Mouse (Mus musculus): ENCODE data around the gene Svop. TPM values are rescaled to one million over a fixed set of nuclear protein-coding genes. Genes with fewer than 3 reads are reported as not detected.

Gene Svop
- polyA plus RNA-seq, 1 experiment from 2014 or later = 3.3 TPM

- DNase-seq (ENCODE audit: low spot score) = no peak
- WGBS = 81% methylated on average over 4 of the region's 4 CpGs
- Histone ChIP-seq H3K9ac (replicated peaks; ENCODE audit: low read length) (no peak overlapping the region), H3K9me3 (replicated peaks; ENCODE audit: control insufficient read depth, low read length) (no peaks in the 10 kb centered on the region), H3K4me3 (ENCODE audit: low read depth, low read length) (no peak overlapping the region), H3K36me3 (replicated peaks; ENCODE audit: control insufficient read depth, insufficient read depth, low read depth, low read length) (peaks cover 2% of the 10 kb centered on the region), H3K4me2 (ENCODE audit: low read depth, low read length) (no peak overlapping the region), H3K27me3 (ENCODE audit: control insufficient read depth, insufficient read depth, low read length) (no peaks in the 10 kb centered on the region), H3K27ac (replicated peaks; ENCODE audit: low read depth, low read length) (no peak overlapping the region), H3K4me1 (ENCODE audit: control insufficient read depth, insufficient read depth, low read length) (no peaks in the 10 kb centered on the region)
- no peak for ATAC-seq (replicated peaks; ENCODE audit: insufficient number of reproducible peaks, low FRiP score, low TSS enrichment, low read depth)
Measured at GRCm38 (mm10) chr5:114119806-114120205, 28.4 kb upstream of the Svop start.

GRCm38 (mm10) chr5:114116586-114116985 lies 25.2 kb upstream of the Svop start:
- H3K36me3 ChIP-seq (replicated peaks; ENCODE audit: control insufficient read depth, insufficient read depth, low read depth, low read length) = no peaks in the 10 kb centered on the region; the same call in 1 of the 2 replicates
- no peaks in the 10 kb centered on the region for H3K9me3 ChIP-seq (replicated peaks; ENCODE audit: control insufficient read depth, low read length)
- 87% methylated on average over 7 of the region's 7 CpGs for whole genome bisulfite sequencing
- H3K4me1 ChIP-seq (ENCODE audit: control insufficient read depth, insufficient read depth, low read length) = no peaks in the 10 kb centered on the region
- H3K4me3 ChIP-seq (ENCODE audit: low read depth, low read length) = no peak overlapping the region
- no peak overlapping the region for H3K4me2 ChIP-seq (ENCODE audit: low read depth, low read length)
- DNase-seq (ENCODE audit: low spot score) (no peak), ATAC-seq (replicated peaks; ENCODE audit: insufficient number of reproducible peaks, low FRiP score, low TSS enrichment, low read depth) (no peak)
- H3K27me3 ChIP-seq (ENCODE audit: control insufficient read depth, insufficient read depth, low read length) = no peaks in the 10 kb centered on the region
- H3K27ac ChIP-seq (replicated peaks; ENCODE audit: low read depth, low read length) = no peak overlapping the region
- no peak overlapping the region for H3K9ac ChIP-seq (replicated peaks; ENCODE audit: low read length)

- ATAC-seq (replicated peaks; ENCODE audit: insufficient number of reproducible peaks, low FRiP score, low TSS enrichment, low read depth) (no peak), DNase-seq (ENCODE audit: low spot score) (no peak)
- H3K4me3 ChIP-seq (ENCODE audit: low read depth, low read length) = no peak overlapping the region
- H3K36me3 ChIP-seq (replicated peaks; ENCODE audit: control insufficient read depth, insufficient read depth, low read depth, low read length) = no peaks in the 10 kb centered on the region; the same call in 1 of the 2 replicates
- 84% methylated on average over 5 of the region's 5 CpGs for WGBS
- H3K4me2 ChIP-seq (ENCODE audit: low read depth, low read length) = no peak overlapping the region
- no peaks in the 10 kb centered on the region for H3K9me3 ChIP-seq (replicated peaks; ENCODE audit: control insufficient read depth, low read length)
- no peak overlapping the region for H3K27ac ChIP-seq (replicated peaks; ENCODE audit: low read depth, low read length)
- H3K4me1 ChIP-seq (ENCODE audit: control insufficient read depth, insufficient read depth, low read length) = no peaks in the 10 kb centered on the region
- H3K27me3 ChIP-seq (ENCODE audit: control insufficient read depth, insufficient read depth, low read length) = no peaks in the 10 kb centered on the region
- no peak overlapping the region for H3K9ac ChIP-seq (replicated peaks; ENCODE audit: low read length)
Measured at GRCm38 (mm10) chr5:114115030-114115429, 23.7 kb upstream of the Svop start.

GRCm38 (mm10) chr5:114113334-114113733 lies 22.0 kb upstream of the Svop start:
- Histone ChIP-seq H3K27ac (replicated peaks; ENCODE audit: low read depth, low read length) (no peak overlapping the region), H3K4me1 (ENCODE audit: control insufficient read depth, insufficient read depth, low read length) (no peaks in the 10 kb centered on the region), H3K4me3 (ENCODE audit: low read depth, low read length) (no peak overlapping the region), H3K36me3 (replicated peaks; ENCODE audit: control insufficient read depth, insufficient read depth, low read depth, low read length) (peaks cover 5% of the 10 kb centered on the region), H3K9me3 (replicated peaks; ENCODE audit: control insufficient read depth, low read length) (no peaks in the 10 kb centered on the region), H3K27me3 (ENCODE audit: control insufficient read depth, insufficient read depth, low read length) (no peaks in the 10 kb centered on the region), H3K4me2 (ENCODE audit: low read depth, low read length) (no peak overlapping the region), H3K9ac (replicated peaks; ENCODE audit: low read length) (no peak overlapping the region)
- ATAC-seq (replicated peaks; ENCODE audit: insufficient number of reproducible peaks, low FRiP score, low TSS enrichment, low read depth) = no peak
- no peak for DNase-seq (ENCODE audit: low spot score)
- 78% methylated on average over 6 of the region's 6 CpGs for WGBS

- DNase-seq (ENCODE audit: low spot score) = no peak
- Histone ChIP-seq H3K4me2 (ENCODE audit: low read depth, low read length) (no peak overlapping the region), H3K36me3 (replicated peaks; ENCODE audit: control insufficient read depth, insufficient read depth, low read depth, low read length) (peaks cover 9% of the 10 kb centered on the region), H3K27me3 (ENCODE audit: control insufficient read depth, insufficient read depth, low read length) (no peaks in the 10 kb centered on the region; the same call in 1 of the 2 replicates), H3K27ac (replicated peaks; ENCODE audit: low read depth, low read length) (no peak overlapping the region), H3K4me1 (ENCODE audit: control insufficient read depth, insufficient read depth, low read length) (no peaks in the 10 kb centered on the region), H3K4me3 (ENCODE audit: low read depth, low read length) (no peak overlapping the region), H3K9ac (replicated peaks; ENCODE audit: low read length) (no peak overlapping the region), H3K9me3 (replicated peaks; ENCODE audit: control insufficient read depth, low read length) (no peaks in the 10 kb centered on the region)
- 92% methylated on average over 16 of the region's 16 CpGs for WGBS
- no peak for ATAC-seq (replicated peaks; ENCODE audit: insufficient number of reproducible peaks, low FRiP score, low TSS enrichment, low read depth)
Measured at GRCm38 (mm10) chr5:114106391-114106935, 15.1 kb upstream of the Svop start.

GRCm38 (mm10) chr5:114102807-114103206 lies 11.4 kb upstream of the Svop start:
- Histone ChIP-seq H3K27ac (replicated peaks; ENCODE audit: low read depth, low read length) (no peak overlapping the region), H3K36me3 (replicated peaks; ENCODE audit: control insufficient read depth, insufficient read depth, low read depth, low read length) (peaks cover 5% of the 10 kb centered on the region; the same call in 1 of the 2 replicates), H3K9me3 (replicated peaks; ENCODE audit: control insufficient read depth, low read length) (no peaks in the 10 kb centered on the region), H3K27me3 (ENCODE audit: control insufficient read depth, insufficient read depth, low read length) (no peaks in the 10 kb centered on the region; the same call in 1 of the 2 replicates), H3K4me1 (ENCODE audit: control insufficient read depth, insufficient read depth, low read length) (peaks cover 3% of the 10 kb centered on the region; the same call in 1 of the 2 replicates), H3K4me2 (ENCODE audit: low read depth, low read length) (no peak overlapping the region), H3K9ac (replicated peaks; ENCODE audit: low read length) (no peak overlapping the region), H3K4me3 (ENCODE audit: low read depth, low read length) (no peak overlapping the region)
- ATAC-seq (replicated peaks; ENCODE audit: insufficient number of reproducible peaks, low FRiP score, low TSS enrichment, low read depth) (no peak), DNase-seq (ENCODE audit: low spot score) (no peak)
- WGBS = 89% methylated on average over 1 of the region's 1 CpGs

GRCm38 (mm10) chr5:114101873-114102272 lies 10.5 kb upstream of the Svop start:
- Histone ChIP-seq H3K27ac (replicated peaks; ENCODE audit: low read depth, low read length) (no peak overlapping the region), H3K27me3 (ENCODE audit: control insufficient read depth, insufficient read depth, low read length) (no peaks in the 10 kb centered on the region; the same call in 1 of the 2 replicates), H3K9ac (replicated peaks; ENCODE audit: low read length) (no peak overlapping the region), H3K4me2 (ENCODE audit: low read depth, low read length) (no peak overlapping the region), H3K9me3 (replicated peaks; ENCODE audit: control insufficient read depth, low read length) (no peaks in the 10 kb centered on the region), H3K36me3 (replicated peaks; ENCODE audit: control insufficient read depth, insufficient read depth, low read depth, low read length) (peaks cover 5% of the 10 kb centered on the region; the same call in 1 of the 2 replicates), H3K4me1 (ENCODE audit: control insufficient read depth, insufficient read depth, low read length) (peaks cover 3% of the 10 kb centered on the region; the same call in 1 of the 2 replicates), H3K4me3 (ENCODE audit: low read depth, low read length) (no peak overlapping the region)
- ATAC-seq (replicated peaks; ENCODE audit: insufficient number of reproducible peaks, low FRiP score, low TSS enrichment, low read depth) = no peak
- DNase-seq (ENCODE audit: low spot score) = no peak
- 86% methylated on average over 4 of the region's 4 CpGs for WGBS

- H3K9me3 ChIP-seq (replicated peaks; ENCODE audit: control insufficient read depth, low read length) = no peaks in the 10 kb centered on the region
- no peak overlapping the region; the same call in 1 of the 2 replicates for H3K27ac ChIP-seq (replicated peaks; ENCODE audit: low read depth, low read length)
- no peaks in the 10 kb centered on the region for H3K36me3 ChIP-seq (replicated peaks; ENCODE audit: control insufficient read depth, insufficient read depth, low read depth, low read length)
- peak overlapping the region; percentile 92 for H3K4me3 ChIP-seq (ENCODE audit: low read depth, low read length)
- peaks cover 3% of the 10 kb centered on the region; the same call in 1 of the 2 replicates for H3K4me1 ChIP-seq (ENCODE audit: control insufficient read depth, insufficient read depth, low read length)
- peak overlapping the region; percentile 90 for H3K4me2 ChIP-seq (ENCODE audit: low read depth, low read length)
- no peak for DNase-seq (ENCODE audit: low spot score)
- ATAC-seq (replicated peaks; ENCODE audit: insufficient number of reproducible peaks, low FRiP score, low TSS enrichment, low read depth) = peak; percentile 58
- H3K9ac ChIP-seq (replicated peaks; ENCODE audit: low read length) = peak overlapping the region; percentile 93
- H3K27me3 ChIP-seq (ENCODE audit: control insufficient read depth, insufficient read depth, low read length) = no peaks in the 10 kb centered on the region
- 2% methylated on average over 43 of the region's 64 CpGs for WGBS
Measured at GRCm38 (mm10) chr5:114100390-114101099, 9.2 kb upstream of the Svop start.
